19 mouse cellular contexts compared by ENCODE assay signal in the genomic region with DNA sequence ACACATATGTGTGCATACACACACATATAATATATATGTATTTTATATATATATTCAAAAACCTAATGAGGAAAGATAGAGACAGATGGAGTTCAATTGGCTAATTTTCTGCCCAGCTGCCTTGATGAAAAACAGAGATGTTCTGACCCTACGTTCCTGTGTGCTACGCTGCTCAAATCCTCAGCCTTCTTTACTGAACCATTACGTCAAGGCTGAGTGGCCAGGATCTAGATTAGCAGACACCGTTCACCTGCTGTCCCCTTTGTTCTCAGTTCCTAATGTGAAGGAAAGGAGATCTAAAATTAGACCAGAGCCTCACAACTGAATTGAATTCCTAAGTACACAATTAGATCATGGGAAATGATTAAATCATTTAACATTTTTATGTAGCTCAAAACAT.
DNase-seq lines count a peak whose midpoint lies in the region; ATAC-seq and TF ChIP-seq lines count a peak whose summit lies in the region.
"Had no signal": no experiment of that assay in that cellular context is flagged by ENCODE, and none has a peak within 500 bp of the region (broad histone marks: within the 10 kb centered on the region; RNA-seq: fewer than 3 reads in every experiment).

No protein-coding gene starts in this region.

- H3K9ac ChIP-seq in hindbrain, postnatal 0 days (replicated peaks; ENCODE audit: low read length) = no peak overlapping the region
- H3K9ac ChIP-seq in neural tube, embryonic 11.5 days (ENCODE audit: low read length) = no peak overlapping the region
- H3K9ac ChIP-seq in neural tube, embryonic 15.5 days (replicated peaks) = no peak overlapping the region
- H3K9ac ChIP-seq: embryonic facial prominence, embryonic 15.5 days; liver, embryonic 15.5 days; midbrain, embryonic 15.5 days had no signal

- no peak overlapping the region for H3K4me2 ChIP-seq in hindbrain, postnatal 0 days (ENCODE audit: low read depth, low read length)
- H3K4me2 ChIP-seq in neural tube, embryonic 11.5 days (ENCODE audit: low read depth) = no peak overlapping the region
- no peak overlapping the region for H3K4me2 ChIP-seq in neural tube, embryonic 15.5 days
- H3K4me2 ChIP-seq: embryonic facial prominence, embryonic 15.5 days; liver, embryonic 15.5 days; midbrain, embryonic 15.5 days had no signal

- H3K4me3 ChIP-seq in hindbrain, postnatal 0 days (ENCODE audit: low read length) = no peak overlapping the region
- H3K4me3 ChIP-seq in hindbrain, embryonic 10.5 days = no peak overlapping the region
- no peak overlapping the region for H3K4me3 ChIP-seq in neural tube, embryonic 11.5 days (ENCODE audit: low read depth, low read length)
- no peak overlapping the region for H3K4me3 ChIP-seq in neural tube, embryonic 15.5 days (replicated peaks)
- H3K4me3 ChIP-seq: embryonic facial prominence, embryonic 15.5 days; gastrocnemius, adult 2 months; layer of hippocampus, adult 2 months; liver, embryonic 15.5 days; midbrain, embryonic 15.5 days had no signal

- WGBS in hindbrain, postnatal 0 days = 35% methylated on average over 4 of the region's 4 CpGs
- 54% methylated on average over 4 of the region's 4 CpGs for WGBS in hindbrain, embryonic 10.5 days
- WGBS in neural tube, embryonic 11.5 days = 61% methylated on average over 4 of the region's 4 CpGs
- 42% methylated on average over 4 of the region's 4 CpGs for WGBS in neural tube, embryonic 15.5 days

- no peaks in the 10 kb centered on the region for H3K36me3 ChIP-seq in hindbrain, postnatal 0 days (ENCODE audit: insufficient read depth, low read length)
- no peaks in the 10 kb centered on the region for H3K36me3 ChIP-seq in hindbrain, embryonic 10.5 days
- no peaks in the 10 kb centered on the region for H3K36me3 ChIP-seq in neural tube, embryonic 11.5 days (ENCODE audit: control insufficient read depth, insufficient read depth, low read length)
- H3K36me3 ChIP-seq in neural tube, embryonic 15.5 days = no peaks in the 10 kb centered on the region
- H3K36me3 ChIP-seq: embryonic facial prominence, embryonic 15.5 days; liver, embryonic 15.5 days; midbrain, embryonic 15.5 days had no signal

- H3K27ac ChIP-seq in hindbrain, postnatal 0 days = no peak overlapping the region
- H3K27ac ChIP-seq in hindbrain, embryonic 10.5 days = no peak overlapping the region
- no peak overlapping the region for H3K27ac ChIP-seq in neural tube, embryonic 11.5 days (ENCODE audit: low read depth, low read length)
- H3K27ac ChIP-seq in neural tube, embryonic 15.5 days (replicated peaks) = no peak overlapping the region
- H3K27ac ChIP-seq: embryonic facial prominence, embryonic 15.5 days; layer of hippocampus, adult 2 months; liver, embryonic 15.5 days; midbrain, embryonic 15.5 days had no signal

- ATAC-seq in hindbrain, postnatal 0 days = no peak
- peak; percentile 54; the same call in 1 of the 2 replicates for ATAC-seq in neural tube, embryonic 11.5 days (ENCODE audit: insufficient read depth, low FRiP score, low TSS enrichment)
- no peak for ATAC-seq in neural tube, embryonic 15.5 days (ENCODE audit: low FRiP score)
- ATAC-seq: midbrain, embryonic 15.5 days had no signal

- TF ChIP-seq CTCF in hindbrain, postnatal 0 days (IDR thresholded peaks at IDR 0.05; ENCODE audit: low read depth) = no peak

- DNase-seq in heart, adult 11 months = peak; percentile 92
- DNase-seq in heart, postnatal 25 days (ENCODE audit: low spot score) = no peak
- peak; percentile 34 for DNase-seq in hindbrain, postnatal 0 days (ENCODE audit: low spot score)
- no peak for DNase-seq in hindbrain, embryonic 10.5 days (ENCODE audit: low spot score)
- no peak for DNase-seq in neural tube, embryonic 11.5 days (ENCODE audit: low spot score)
- peak; percentile 10 for DNase-seq in retina, embryonic 14.5 days (ENCODE audit: low spot score)
- DNase-seq in urinary bladder, adult 2 months (ENCODE audit: low spot score) = no peak
- DNase-seq: cerebellum, adult 9-11 months; embryo, embryonic 11 days; gastrocnemius, adult 2 months; kidney, adult 8-10 months; layer of hippocampus, postnatal 36 days; spleen, adult 18-20 months; thymus, postnatal 25 days had no signal

- no peaks in the 10 kb centered on the region for H3K4me1 ChIP-seq in hindbrain, postnatal 0 days (ENCODE audit: insufficient read depth, low read length)
- no peaks in the 10 kb centered on the region for H3K4me1 ChIP-seq in hindbrain, embryonic 10.5 days (replicated peaks)
- H3K4me1 ChIP-seq in neural tube, embryonic 11.5 days (ENCODE audit: control insufficient read depth, insufficient read depth, low read length) = no peaks in the 10 kb centered on the region
- H3K4me1 ChIP-seq in neural tube, embryonic 15.5 days = no peaks in the 10 kb centered on the region
- H3K4me1 ChIP-seq: embryonic facial prominence, embryonic 15.5 days; liver, embryonic 15.5 days; midbrain, embryonic 15.5 days had no signal

- no peaks in the 10 kb centered on the region for H3K9me3 ChIP-seq in hindbrain, postnatal 0 days (ENCODE audit: low read length)
- H3K9me3 ChIP-seq in hindbrain, embryonic 10.5 days = no peaks in the 10 kb centered on the region
- H3K9me3 ChIP-seq in neural tube, embryonic 11.5 days (ENCODE audit: control insufficient read depth, low read length) = no peaks in the 10 kb centered on the region
- no peaks in the 10 kb centered on the region for H3K9me3 ChIP-seq in neural tube, embryonic 15.5 days (replicated peaks)
- H3K9me3 ChIP-seq: embryonic facial prominence, embryonic 15.5 days; liver, embryonic 15.5 days; midbrain, embryonic 15.5 days had no signal

- no peaks in the 10 kb centered on the region for H3K27me3 ChIP-seq in hindbrain, postnatal 0 days (ENCODE audit: insufficient read depth, low read length)
- H3K27me3 ChIP-seq in hindbrain, embryonic 10.5 days (ENCODE audit: insufficient read depth, poor library complexity, severe bottlenecking) = no peaks in the 10 kb centered on the region
- no peaks in the 10 kb centered on the region for H3K27me3 ChIP-seq in neural tube, embryonic 11.5 days (ENCODE audit: control insufficient read depth, insufficient read depth, low read length)
- no peaks in the 10 kb centered on the region for H3K27me3 ChIP-seq in neural tube, embryonic 15.5 days (replicated peaks)
- H3K27me3 ChIP-seq: embryonic facial prominence, embryonic 15.5 days; liver, embryonic 15.5 days; midbrain, embryonic 15.5 days had no signal

- intact Hi-C loops in heart, postnatal 25 days (cut with DNase I) = no loop called here

Comparison
In these comparisons a context has a peak if more than half of its experiments do, and no peak if none do; other contexts are left out.
1. DNase-seq: peak in heart, adult 11 months (single experiment), hindbrain, postnatal 0 days (single experiment) and retina, embryonic 14.5 days (single experiment); none in heart, postnatal 25 days (single experiment), hindbrain, embryonic 10.5 days (single experiment), neural tube, embryonic 11.5 days (single experiment) and urinary bladder, adult 2 months (single experiment).